Mouse (Mus musculus) mouse embryonic stem cell (cell line): Measurements from ENCODE around the gene Cdt1.

Experiments used
- in situ Hi-C, 2 experiments: fragments of 300-500 bp; cut with MboI; formaldehyde crosslinking; loops; 1 replicate in 1 of 2; 3 replicates in 1 of 2; pipeline ENCODE4 v1.14.3; 2019 to 2020; ENCODE audit warnings: low sequenced_read_pairs in 2 of 2, low pct_unique_long_range_greater_than_20kb in 1 of 2, mixed read lengths in 1 of 2; ENCODE audit not compliant: unreplicated experiment in 1 of 2

Gene Cdt1

GRCm38 (mm10) chr8:122547815-122548214 is 20.0 kb upstream of the Cdt1 start:
- in situ Hi-C loops = loop anchor here in 1 of 2 experiments (5.0 kb wide), 1 partner anchor 46 kb away; no protein-coding TSS in a partner anchor

DNA sequence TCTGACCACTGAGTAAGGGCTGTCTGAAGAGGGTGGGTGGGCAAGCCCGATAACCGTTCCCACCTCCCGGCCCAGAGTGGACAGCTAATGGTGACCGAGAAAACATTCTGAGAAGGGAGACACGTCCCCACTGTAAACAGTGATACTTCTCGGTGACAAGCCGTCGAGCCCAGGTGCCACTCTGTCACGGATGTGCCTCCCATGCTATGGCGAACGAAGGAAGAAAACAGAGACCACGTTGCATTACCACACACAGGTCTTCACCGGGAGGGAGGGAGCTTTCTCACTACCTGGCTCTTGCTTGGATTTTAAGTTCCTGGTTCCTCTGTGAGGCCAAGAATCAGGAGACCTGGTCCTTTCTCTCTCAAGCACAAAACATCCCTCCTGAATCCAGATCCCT is 19.5 kb upstream of the Cdt1 start:
- in situ Hi-C loops = loop anchor here in 1 of 2 experiments (5.0 kb wide), 1 partner anchor 46 kb away; no protein-coding TSS in a partner anchor

GRCm38 (mm10) chr8:122548891-122549439 is 18.9 kb upstream of the Cdt1 start:
- in situ Hi-C loops = loop anchor here in 1 of 2 experiments (5.0 kb wide), 1 partner anchor 47 kb away; no protein-coding TSS in a partner anchor

GRCm38 (mm10) chr8:122550234-122550994 is 17.4 kb upstream of the Cdt1 start:
- in situ Hi-C loops = no loop called here

- in situ Hi-C loops = no loop called here
Observed at GRCm38 (mm10) chr8:122550995-122551264, 16.9 kb upstream of the Cdt1 start.

GRCm38 (mm10) chr8:122551265-122552051 is 16.4 kb upstream of the Cdt1 start, which contains the start of gene Piezo1:
TSS of gene Piezo1 (minus strand) at chr8:122551329.
- in situ Hi-C loops = no loop called here

- in situ Hi-C loops = no loop called here
Observed at GRCm38 (mm10) chr8:122554786-122555185, 13.0 kb upstream of the Cdt1 start.

- in situ Hi-C loops = no loop called here
Observed at GRCm38 (mm10) chr8:122556030-122557009, 11.5 kb upstream of the Cdt1 start.

DNA sequence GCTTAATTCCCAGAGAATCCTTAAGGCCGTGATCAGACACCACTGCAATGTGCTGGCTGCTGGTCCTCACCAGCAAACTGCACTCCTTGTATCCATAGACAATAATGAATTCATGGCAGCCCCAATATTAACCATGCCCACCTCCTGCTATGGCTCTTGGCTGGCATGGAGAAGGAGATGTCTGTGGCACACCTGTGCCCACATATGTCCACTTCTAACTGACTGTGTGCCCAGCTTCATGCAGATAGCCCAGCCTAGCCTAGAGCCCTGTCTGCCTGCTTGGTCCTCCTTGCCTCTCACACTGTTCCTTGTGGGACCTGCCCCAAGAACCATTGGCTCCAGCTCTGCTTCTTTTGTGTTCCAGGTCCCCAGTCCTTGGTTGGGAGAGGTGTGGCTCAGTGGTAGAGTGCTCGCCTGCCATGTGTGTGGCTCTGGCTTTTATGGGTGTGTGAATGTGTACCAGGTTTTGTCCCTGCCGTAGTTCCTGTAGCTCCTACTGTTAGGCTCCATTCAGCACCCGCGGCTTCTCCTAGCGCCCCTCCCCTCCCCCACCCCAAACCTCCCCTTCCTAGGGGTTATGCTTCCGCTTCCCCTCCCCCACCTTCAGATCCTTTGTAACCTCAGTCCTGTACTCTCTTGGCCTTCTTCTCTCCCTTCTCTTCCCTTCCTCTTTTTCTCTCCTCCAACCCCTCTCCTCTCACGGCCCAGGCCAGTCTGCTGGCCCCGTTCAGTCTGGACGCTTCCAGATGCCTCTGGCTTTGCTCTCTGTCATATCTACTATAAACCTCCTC is 10.4 kb upstream of the Cdt1 start:
- in situ Hi-C loops = no loop called here

- in situ Hi-C loops = no loop called here
Observed at GRCm38 (mm10) chr8:122558671-122559349, 9.0 kb upstream of the Cdt1 start.

- in situ Hi-C loops = no loop called here
Observed at GRCm38 (mm10) chr8:122561199-122561598, 6.6 kb upstream of the Cdt1 start.

- in situ Hi-C loops = loop anchor here in 1 of 2 experiments (5.0 kb wide), 1 partner anchor 62 kb away; no protein-coding TSS in a partner anchor
Observed at GRCm38 (mm10) chr8:122564363-122565352, 3.2 kb upstream of the Cdt1 start.

GRCm38 (mm10) chr8:122566766-122567165 is 1.0 kb upstream of the Cdt1 start:
- in situ Hi-C loops = loop anchor here in 1 of 2 experiments (5.0 kb wide), 1 partner anchor 64 kb away; no protein-coding TSS in a partner anchor

- in situ Hi-C loops = loop anchor here in 1 of 2 experiments (5.0 kb wide), 1 partner anchor 66 kb away; no protein-coding TSS in a partner anchor
Observed at GRCm38 (mm10) chr8:122568109-122568504, 292 bp downstream of the Cdt1 start.

DNA sequence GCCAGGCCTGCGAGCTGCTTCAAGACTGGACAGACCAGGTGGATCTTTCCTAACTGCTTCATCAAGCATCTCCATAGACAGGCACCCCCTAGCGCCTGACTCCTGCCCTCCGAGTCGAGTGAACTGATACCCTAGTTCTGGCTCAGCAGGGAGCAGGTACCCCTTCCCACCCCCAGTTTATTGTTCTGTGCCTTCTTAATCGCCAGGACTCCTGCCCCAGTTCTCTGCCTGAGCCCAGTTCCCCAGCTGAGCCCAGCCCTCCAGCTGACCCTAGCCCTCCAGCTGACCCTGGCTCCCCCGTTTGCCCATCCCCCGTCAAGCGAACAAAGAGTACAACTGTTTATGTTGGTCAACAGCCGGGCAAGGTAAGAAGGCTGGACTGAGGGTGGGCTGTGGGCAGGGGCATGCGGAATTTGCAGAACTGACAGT is 1.1 kb downstream of the Cdt1 start:
- in situ Hi-C loops = loop anchor here in 1 of 2 experiments (5.0 kb wide), 1 partner anchor 67 kb away; no protein-coding TSS in a partner anchor
